Mouse (Mus musculus) Patski (cell line): ENCODE measurements around the gene Dst. TPM values are rescaled to one million over a fixed set of nuclear protein-coding genes. Genes with fewer than 3 reads are reported as not detected.

Experiments used
- ATAC-seq: fragments of 100-300 bp; one replicate; pipeline ENCODE4 v1.8.0; 2021
- CTCF ChIA-PET: fragments of 350-600 bp; sonication (Branson Sonifier 250); formaldehyde crosslinking; loops from one replicate; lab custom pipeline; 2022; ENCODE audit warnings: inconsistent platforms; lab: Charles Lee
- POLR2A ChIA-PET: fragments of 350-600 bp; sonication (Branson Sonifier 250); formaldehyde crosslinking; loops from one replicate; lab custom pipeline; 2022; ENCODE audit warnings: antibody characterized with exemption, inconsistent platforms; lab: Charles Lee
- DNase-seq: peaks from one replicate; pipeline ENCODE4 v3.0.0-alpha.2; 2011; ENCODE audit warnings: low read depth, low spot score
- H3K27me3 ChIP-seq: fragments of 371-371 bp; one replicate; pipeline ENCODE4 v1.5.1; 2021
- CTCF ChIP-seq: fragments of 100-300 bp; IDR thresholded peaks from one replicate; pipeline ENCODE4 v1.5.1; 2021
- in situ Hi-C: fragments of 300-500 bp; cut with MboI; formaldehyde crosslinking; loops from 3 replicates; pipeline ENCODE4 v1.11.1; 2018; ENCODE audit warnings: low pct_unique_long_range_greater_than_20kb, mixed read lengths
- polyA plus RNA-seq: library from polyadenylated mRNA; unstranded; gene quantifications from one replicate; pipeline ENCODE4 v1.2.3, GENCODE M21; 2021

The Dst gene
- polyA plus RNA-seq, 1 experiment from 2014 or later = 176 TPM

DNA sequence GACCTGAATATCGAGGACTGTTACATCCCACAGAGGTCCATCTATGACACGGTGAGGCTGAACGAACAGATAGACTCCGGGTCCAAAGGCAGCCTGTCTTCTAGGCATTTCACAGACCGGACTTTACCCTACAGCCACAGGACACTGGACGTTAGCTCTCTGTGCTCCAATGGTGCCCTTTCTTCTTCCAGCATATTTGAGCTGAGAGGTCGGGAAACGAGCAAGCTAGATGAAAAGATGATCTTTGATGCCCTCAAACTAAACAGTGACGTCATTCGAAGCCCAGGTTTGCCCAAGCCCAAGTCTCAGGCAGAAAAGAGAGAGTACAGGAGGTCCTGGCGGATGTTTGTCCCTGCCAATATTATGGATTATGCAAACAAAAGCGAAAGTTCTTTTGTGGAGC is 329.7 kb downstream of the Dst start:
- CTCF ChIA-PET = interaction anchor here (1.3 to 4.0 kb wide), 3 partner anchors 10 to 19 kb away, joined by 3 to 24 read pairs (median 4); no protein-coding TSS in a partner anchor
- H3K27me3 ChIP-seq = no peaks in the 10 kb centered on the region
- no peak for TF ChIP-seq CTCF
- no peak for ATAC-seq
- DNase-seq = no peak
- in situ Hi-C loops = no loop called here
- POLR2A ChIA-PET = no interaction called here

GRCm38 (mm10) chr1:34238231-34238630 is 330.2 kb downstream of the Dst start:
- CTCF ChIA-PET = interaction anchor here (4.0 kb wide), 1 partner anchor 20 kb away, joined by 24 read pairs; no protein-coding TSS in a partner anchor
- ATAC-seq = no peak
- no peaks in the 10 kb centered on the region for H3K27me3 ChIP-seq
- no peak for TF ChIP-seq CTCF
- POLR2A ChIA-PET = no interaction called here
- in situ Hi-C loops = no loop called here
- no peak for DNase-seq

GRCm38 (mm10) chr1:34244678-34245077 is 336.7 kb downstream of the Dst start:
- in situ Hi-C loops = no loop called here
- CTCF ChIA-PET = interaction anchor here (1.0 to 1.4 kb wide), 3 partner anchors 9 to 12 kb away, joined by 3 to 4 read pairs (median 4); no protein-coding TSS in a partner anchor
- POLR2A ChIA-PET = no interaction called here
- peak; percentile 90 for ATAC-seq
- DNase-seq = no peak
- no peak for TF ChIP-seq CTCF
- H3K27me3 ChIP-seq = no peaks in the 10 kb centered on the region

GRCm38 (mm10) chr1:34245951-34246641 is 338.1 kb downstream of the Dst start:
- in situ Hi-C loops = no loop called here
- TF ChIP-seq CTCF = no peak
- no peaks in the 10 kb centered on the region for H3K27me3 ChIP-seq
- no peak for DNase-seq
- CTCF ChIA-PET = no interaction called here
- ATAC-seq = no peak
- POLR2A ChIA-PET = no interaction called here

DNA sequence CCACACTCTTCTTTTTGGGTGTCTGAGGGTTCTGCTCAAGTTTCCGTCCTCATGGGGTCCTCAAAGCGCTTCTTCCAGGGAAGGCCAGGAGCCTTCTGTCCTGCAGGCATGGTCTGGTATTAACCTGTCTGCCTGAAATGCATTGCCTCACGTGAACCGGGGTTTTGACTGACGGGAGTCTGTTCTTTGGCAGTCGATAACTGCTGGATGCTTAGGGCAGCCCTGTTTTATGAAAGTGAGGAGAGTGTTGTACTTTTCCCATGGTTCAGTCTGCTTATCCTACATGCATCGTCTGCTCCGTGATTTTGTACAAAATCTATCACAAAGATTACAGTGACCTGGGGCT is 338.6 kb downstream of the Dst start:
- no peaks in the 10 kb centered on the region for H3K27me3 ChIP-seq
- DNase-seq (no peak), ATAC-seq (no peak)
- CTCF ChIA-PET = no interaction called here
- in situ Hi-C loops = no loop called here
- TF ChIP-seq CTCF = no peak
- POLR2A ChIA-PET = no interaction called here

- ChIA-PET CTCF (interaction anchor here (0.6 kb wide), 1 partner anchor 158 kb away, joined by 3 read pairs; no protein-coding TSS in a partner anchor), POLR2A (no interaction called here)
- no peak for TF ChIP-seq CTCF
- ATAC-seq (no peak), DNase-seq (no peak)
- in situ Hi-C loops = no loop called here
- H3K27me3 ChIP-seq = no peaks in the 10 kb centered on the region
Measured at GRCm38 (mm10) chr1:34251137-34251536, 343.1 kb downstream of the Dst start.

GRCm38 (mm10) chr1:34252267-34252666 is 344.2 kb downstream of the Dst start:
- ChIA-PET CTCF (no interaction called here), POLR2A (no interaction called here)
- H3K27me3 ChIP-seq = no peaks in the 10 kb centered on the region
- DNase-seq = no peak
- no peak for TF ChIP-seq CTCF
- no peak for ATAC-seq
- in situ Hi-C loops = no loop called here

- POLR2A ChIA-PET = interaction anchor here (0.6 kb wide), 1 partner anchor 120 kb away, joined by 3 read pairs; no protein-coding TSS in a partner anchor
- no peak for TF ChIP-seq CTCF
- CTCF ChIA-PET = interaction anchor here (1.1 to 1.6 kb wide), 3 partner anchors 9 to 36 kb away, joined by 3 to 4 read pairs (median 4); no protein-coding TSS in a partner anchor
- in situ Hi-C loops = no loop called here
- no peak for DNase-seq
- no peaks in the 10 kb centered on the region for H3K27me3 ChIP-seq
- peak; percentile 81 for ATAC-seq
Measured at GRCm38 (mm10) chr1:34253876-34254275, 345.9 kb downstream of the Dst start.

- TF ChIP-seq CTCF = no peak
- ATAC-seq (no peak), DNase-seq (no peak)
- in situ Hi-C loops = no loop called here
- ChIA-PET CTCF (no interaction called here), POLR2A (no interaction called here)
- H3K27me3 ChIP-seq = no peaks in the 10 kb centered on the region
Measured at GRCm38 (mm10) chr1:34259898-34260297, 351.9 kb downstream of the Dst start.

DNA sequence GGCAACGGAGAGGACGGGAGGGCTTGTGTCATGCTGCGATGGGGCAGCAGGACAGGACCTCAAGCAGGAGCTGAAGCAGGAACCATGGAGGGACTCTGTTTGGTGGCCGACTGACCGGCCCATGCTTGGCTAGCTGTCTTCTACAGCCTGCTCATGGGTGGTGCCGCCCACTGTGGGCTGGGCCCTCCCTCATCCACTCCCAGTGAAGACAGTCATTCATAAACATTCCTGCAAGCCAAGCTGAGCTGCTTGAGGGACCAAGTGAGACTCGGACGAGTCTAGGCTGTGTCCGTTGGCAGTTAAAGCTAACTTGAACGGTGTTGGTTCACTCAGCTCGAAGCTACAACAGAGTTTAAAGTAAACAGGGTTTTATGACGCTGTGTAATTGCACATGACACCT is 353.0 kb downstream of the Dst start:
- ATAC-seq = peak; percentile 26
- DNase-seq = no peak
- in situ Hi-C loops = no loop called here
- POLR2A ChIA-PET = no interaction called here
- H3K27me3 ChIP-seq = no peaks in the 10 kb centered on the region
- CTCF ChIA-PET = no interaction called here
- no peak for TF ChIP-seq CTCF

DNA sequence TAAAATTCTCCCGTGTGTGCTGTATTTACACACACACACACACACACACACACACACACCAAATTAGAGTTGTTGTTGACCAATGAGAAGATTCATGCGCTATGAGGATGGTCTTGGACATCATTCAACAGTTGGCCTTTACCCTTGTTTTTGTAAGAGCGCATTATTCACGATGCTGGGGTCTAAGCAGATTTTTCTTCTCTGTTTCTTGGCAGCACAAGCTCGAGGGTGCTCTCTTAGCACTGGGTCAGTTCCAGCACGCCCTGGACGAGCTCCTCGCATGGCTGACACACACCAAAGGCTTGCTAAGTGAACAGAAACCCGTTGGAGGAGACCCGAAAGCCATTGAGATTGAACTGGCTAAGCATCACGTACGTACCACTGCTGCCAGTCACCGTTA is 360.5 kb downstream of the Dst start:
- no peak for TF ChIP-seq CTCF
- POLR2A ChIA-PET = no interaction called here
- DNase-seq (no peak), ATAC-seq (no peak)
- in situ Hi-C loops = no loop called here
- CTCF ChIA-PET = interaction anchor here (1.0 to 1.2 kb wide), 2 partner anchors 11 kb away, joined by 3 read pairs; no protein-coding TSS in a partner anchor
- no peaks in the 10 kb centered on the region for H3K27me3 ChIP-seq
